Mouse (Mus musculus) embryonic facial prominence, embryonic 12.5 days (tissue): ENCODE measurements around the gene Tox2. TPM values are rescaled to one million over a fixed set of nuclear protein-coding genes. Genes with fewer than 3 reads are reported as not detected.

ENCODE experiments used
- ATAC-seq: fragments of 200-750 bp; cut with Nextera tagmentation; 2 replicates; pipeline ENCODE4 v1.8.0; 2017; ENCODE audit not compliant: insufficient number of reproducible peaks, insufficient read depth, low FRiP score, low TSS enrichment
- H3K27ac ChIP-seq: fragments of 300-500 bp; sonication (generic); 2 replicates; pipeline ENCODE4 v1.5.1; 2016; ENCODE audit warnings: mild to moderate bottlenecking
- H3K27me3 ChIP-seq: fragments of 300-500 bp; sonication (generic); 2 replicates; pipeline ENCODE4 v1.6.1; 2016; ENCODE audit warnings: mild to moderate bottlenecking, moderate library complexity
- H3K36me3 ChIP-seq: fragments of 300-500 bp; sonication (generic); 2 replicates; pipeline ENCODE4 v1.6.1; 2016; ENCODE audit warnings: mild to moderate bottlenecking
- H3K4me1 ChIP-seq: fragments of 300-500 bp; sonication (generic); 2 replicates; pipeline ENCODE4 v1.6.1; 2016
- H3K4me2 ChIP-seq: fragments of 300-500 bp; sonication (generic); replicated peaks from 2 replicates; pipeline ENCODE4 v1.6.1; 2016; ENCODE audit warnings: mild to moderate bottlenecking, moderate library complexity
- H3K4me3 ChIP-seq: fragments of 300-500 bp; sonication (generic); 2 replicates; pipeline ENCODE4 v1.5.1; 2016; ENCODE audit warnings: mild to moderate bottlenecking
- H3K9ac ChIP-seq: fragments of 300-500 bp; sonication (generic); 2 replicates; pipeline ENCODE4 v1.6.1; 2016; ENCODE audit warnings: mild to moderate bottlenecking, moderate library complexity
- H3K9me3 ChIP-seq: fragments of 300-500 bp; sonication (generic); 2 replicates; pipeline ENCODE4 v1.6.1; 2016; ENCODE audit warnings: mild to moderate bottlenecking, moderate library complexity
- WGBS: fragments of 180-500 bp; shearing (Covaris S2); methylation state at CpG from one replicate; pipeline ENCODE4 v1.1.7; 2016; 5-methylcytosine and 5-hydroxymethylcytosine counted together
- polyA plus RNA-seq: library from polyadenylated mRNA; unstranded; fragments of >200 nt; fragmentation: Nextera tagmentation; extraction: Ambion mirVana; gene quantifications from 2 replicates; pipeline ENCODE4 v1.2.1, GENCODE M21; 2016

Tox2 gene
- polyA plus RNA-seq, 1 experiment from 2014 or later, result 6.1 TPM

DNA sequence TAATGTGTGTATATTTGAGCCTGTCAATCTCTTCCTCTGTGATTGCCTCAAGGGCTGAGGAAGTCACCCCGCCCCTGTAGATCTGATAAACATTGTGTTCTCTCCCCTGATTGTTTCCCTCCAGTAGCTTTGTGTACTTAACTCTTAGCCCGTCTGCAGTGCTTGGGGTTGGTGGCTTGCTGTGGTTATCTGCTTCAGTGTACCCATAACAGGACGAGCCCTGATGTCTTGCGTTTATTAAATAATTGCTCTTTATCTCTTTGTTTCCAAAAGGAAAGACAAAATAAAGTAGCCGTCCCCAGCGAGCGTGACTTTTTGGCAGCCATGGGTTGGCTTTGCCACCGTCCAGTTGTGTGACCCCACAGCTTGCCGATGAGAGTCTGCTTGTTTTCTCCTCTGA, 30.7 kb downstream of the Tox2 start:
- no peaks in the 10 kb centered on the region for H3K4me1 ChIP-seq
- H3K9me3 ChIP-seq, result no peaks in the 10 kb centered on the region
- no peaks in the 10 kb centered on the region for H3K36me3 ChIP-seq
- H3K4me2 ChIP-seq, result no peak overlapping the region
- no peak overlapping the region for H3K9ac ChIP-seq
- H3K4me3 ChIP-seq, result no peak overlapping the region
- WGBS, result 74% methylated on average over 9 of the region's 9 CpGs
- H3K27me3 ChIP-seq, result no peaks in the 10 kb centered on the region
- no peak overlapping the region for H3K27ac ChIP-seq
- ATAC-seq, result no peak

DNA sequence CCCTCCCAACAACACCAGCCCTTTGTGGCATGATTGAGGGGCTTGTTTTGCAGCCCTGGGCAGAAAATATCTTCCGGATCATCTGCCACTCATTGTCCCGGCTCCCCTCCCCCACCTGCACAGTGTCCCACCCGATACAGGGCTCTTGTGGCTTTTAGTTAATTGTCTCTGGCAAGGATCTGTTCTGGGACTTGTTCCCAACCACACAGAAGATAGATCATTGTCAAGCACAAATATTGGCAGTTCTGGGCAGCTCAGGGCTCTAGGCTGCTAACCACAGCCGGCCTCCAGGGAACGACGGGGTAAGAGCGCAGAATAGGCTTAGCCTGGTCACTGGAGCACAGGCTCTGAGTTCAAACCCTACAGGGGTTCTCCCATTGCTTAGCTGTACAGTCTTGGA, 33.1 kb downstream of the Tox2 start:
- H3K27ac ChIP-seq, result no peak overlapping the region
- H3K9me3 ChIP-seq, result no peaks in the 10 kb centered on the region
- no peak overlapping the region for H3K4me3 ChIP-seq
- H3K4me1 ChIP-seq, result 0 out of 2 replicates have a peak, but pooled peaks cover 3% of the 10 kb centered on the region
- WGBS, result 49% methylated on average over 7 of the region's 7 CpGs
- no peak overlapping the region for H3K4me2 ChIP-seq
- H3K9ac ChIP-seq, result no peak overlapping the region
- ATAC-seq, result no peak
- no peaks in the 10 kb centered on the region for H3K27me3 ChIP-seq
- H3K36me3 ChIP-seq, result no peaks in the 10 kb centered on the region

DNA sequence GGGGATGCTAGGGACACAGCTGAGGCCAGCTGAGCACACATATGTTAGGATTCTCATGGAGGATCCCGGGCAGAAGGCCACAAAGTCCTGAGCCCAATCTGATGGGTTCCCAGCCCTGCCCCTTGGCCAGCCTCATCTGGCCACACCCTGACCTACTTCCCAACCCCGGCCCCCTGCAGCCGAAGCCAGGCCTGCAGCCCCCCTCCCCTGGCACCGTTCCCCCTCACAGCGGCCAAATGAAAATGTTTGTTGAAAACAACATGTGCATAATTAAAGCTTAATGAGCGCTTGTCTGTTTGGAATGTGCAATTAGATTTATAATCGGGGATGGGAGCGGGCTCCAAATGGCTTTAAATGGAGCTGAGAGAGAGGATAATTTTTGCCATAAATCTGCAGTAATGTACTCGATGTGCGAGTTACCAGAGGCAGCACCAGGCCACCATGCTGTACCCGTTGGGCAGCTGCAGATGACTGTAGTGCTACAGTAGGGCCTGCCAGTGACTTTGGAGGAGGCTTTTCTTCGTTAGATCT, 35.1 kb downstream of the Tox2 start:
- no peaks in the 10 kb centered on the region for H3K9me3 ChIP-seq
- no peak overlapping the region for H3K4me2 ChIP-seq
- no peak overlapping the region for H3K4me3 ChIP-seq
- H3K27ac ChIP-seq, result no peak overlapping the region
- no peak for ATAC-seq
- no peaks in the 10 kb centered on the region for H3K36me3 ChIP-seq
- H3K9ac ChIP-seq, result no peak overlapping the region
- whole genome bisulfite sequencing, result 80% methylated on average over 12 of the region's 12 CpGs
- H3K4me1 ChIP-seq, result 0 out of 2 replicates have a peak, but pooled peaks cover 3% of the 10 kb centered on the region
- H3K27me3 ChIP-seq, result no peaks in the 10 kb centered on the region

DNA sequence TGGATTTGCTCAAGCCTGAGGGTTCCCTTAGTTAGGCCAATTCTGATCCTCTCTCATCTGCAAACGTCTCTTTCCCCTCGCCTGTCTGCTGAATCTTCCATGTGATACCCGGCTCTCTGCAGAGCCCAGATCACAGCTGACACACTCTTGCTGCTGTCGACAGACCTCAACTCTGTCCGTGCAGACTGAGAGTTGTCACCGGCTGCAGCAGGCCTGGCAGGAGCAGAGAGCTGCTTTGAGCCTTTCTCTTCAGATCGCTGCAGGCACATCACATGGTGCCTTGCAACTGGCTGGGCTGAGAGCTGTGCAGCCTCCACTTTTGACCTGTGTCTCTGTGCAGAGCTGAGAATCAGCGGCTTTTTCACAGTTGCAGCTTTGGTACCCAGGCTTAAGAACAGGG, 37.0 kb downstream of the Tox2 start:
- Histone ChIP-seq H3K27me3 (no peaks in the 10 kb centered on the region), H3K4me3 (no peak overlapping the region), H3K36me3 (no peaks in the 10 kb centered on the region), H3K9ac (no peak overlapping the region), H3K4me1 (0 out of 2 replicates have a peak, but pooled peaks cover 3% of the 10 kb centered on the region), H3K4me2 (no peak overlapping the region), H3K27ac (no peak overlapping the region), H3K9me3 (no peaks in the 10 kb centered on the region)
- WGBS, result 43% methylated on average over 8 of the region's 8 CpGs
- ATAC-seq, result no peak

DNA sequence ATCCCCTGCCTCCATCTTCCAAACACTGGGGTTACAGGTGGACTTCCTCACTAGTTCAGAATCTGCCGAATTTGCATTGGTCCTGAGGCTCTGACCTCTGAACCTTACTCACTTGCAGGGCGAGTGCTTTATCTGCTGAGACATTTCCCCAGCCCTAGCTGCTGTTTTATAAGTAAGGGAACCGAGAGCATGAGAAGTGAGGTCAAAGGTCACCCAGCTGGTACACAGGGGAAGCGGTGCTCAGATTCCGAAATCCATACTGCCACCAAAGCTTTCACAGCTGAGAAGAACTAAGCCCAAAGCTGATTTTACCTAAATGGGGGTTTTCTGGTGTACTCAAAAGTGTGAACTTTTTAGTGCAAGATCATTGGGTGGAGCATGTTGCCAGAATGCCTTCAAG, 38.9 kb downstream of the Tox2 start:
- Histone ChIP-seq H3K4me1 (0 out of 2 replicates have a peak, but pooled peaks cover 3% of the 10 kb centered on the region), H3K27ac (no peak overlapping the region), H3K27me3 (no peaks in the 10 kb centered on the region), H3K36me3 (no peaks in the 10 kb centered on the region), H3K4me3 (no peak overlapping the region), H3K9ac (no peak overlapping the region), H3K4me2 (no peak overlapping the region), H3K9me3 (no peaks in the 10 kb centered on the region)
- WGBS, result 9% methylated on average over 5 of the region's 5 CpGs
- ATAC-seq, result no peak

DNA sequence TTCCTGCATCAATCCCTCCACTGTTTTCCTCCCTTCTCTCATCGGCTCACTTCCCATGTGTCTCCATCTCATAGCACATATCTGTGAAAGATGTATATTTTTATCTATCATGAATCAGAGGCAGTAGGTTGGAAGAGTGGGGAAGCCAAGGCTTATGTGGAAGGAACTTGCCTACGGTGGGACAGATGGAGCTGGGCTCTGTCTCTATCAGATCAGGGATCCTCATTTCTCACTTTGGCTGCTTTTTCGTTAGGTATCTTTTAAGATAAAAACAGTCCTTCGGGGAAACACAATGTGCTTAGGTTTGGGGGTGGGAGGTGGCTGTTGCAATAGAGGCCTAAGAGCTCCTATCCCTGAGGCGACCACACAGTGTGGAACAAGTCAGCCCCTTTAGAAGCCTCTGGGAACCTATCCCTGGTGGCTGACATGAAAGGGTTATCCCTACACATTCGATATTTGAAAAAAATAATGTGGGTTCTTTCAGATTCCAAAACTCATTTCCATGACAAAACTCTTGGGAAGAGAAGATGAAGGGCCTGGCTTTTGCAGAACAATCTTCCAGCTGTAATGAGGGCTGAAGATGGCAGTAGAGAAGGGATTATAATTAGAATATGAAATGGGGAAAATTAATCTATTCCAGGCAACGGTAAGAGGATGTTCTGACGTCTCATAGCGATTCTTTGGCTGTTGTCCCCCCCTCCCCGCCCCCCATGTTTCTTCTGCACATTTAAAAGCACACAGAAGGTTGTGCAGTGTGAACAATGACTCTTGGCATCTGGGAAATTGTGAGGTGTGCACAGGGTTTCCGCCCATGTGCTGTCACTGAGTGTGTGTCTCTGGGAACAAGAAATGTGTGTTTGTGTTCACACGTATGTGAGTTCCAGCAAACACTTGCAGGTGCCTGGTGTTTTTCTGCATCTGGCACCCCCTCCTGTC, 41.3 kb downstream of the Tox2 start:
- no peak for ATAC-seq
- Histone ChIP-seq H3K4me1 (0 out of 2 replicates have a peak, but pooled peaks cover 3% of the 10 kb centered on the region), H3K4me2 (no peak overlapping the region), H3K27ac (no peak overlapping the region), H3K27me3 (no peaks in the 10 kb centered on the region), H3K9ac (no peak overlapping the region), H3K9me3 (no peaks in the 10 kb centered on the region), H3K36me3 (no peaks in the 10 kb centered on the region), H3K4me3 (no peak overlapping the region)
- WGBS, result 78% methylated on average over 12 of the region's 12 CpGs

DNA sequence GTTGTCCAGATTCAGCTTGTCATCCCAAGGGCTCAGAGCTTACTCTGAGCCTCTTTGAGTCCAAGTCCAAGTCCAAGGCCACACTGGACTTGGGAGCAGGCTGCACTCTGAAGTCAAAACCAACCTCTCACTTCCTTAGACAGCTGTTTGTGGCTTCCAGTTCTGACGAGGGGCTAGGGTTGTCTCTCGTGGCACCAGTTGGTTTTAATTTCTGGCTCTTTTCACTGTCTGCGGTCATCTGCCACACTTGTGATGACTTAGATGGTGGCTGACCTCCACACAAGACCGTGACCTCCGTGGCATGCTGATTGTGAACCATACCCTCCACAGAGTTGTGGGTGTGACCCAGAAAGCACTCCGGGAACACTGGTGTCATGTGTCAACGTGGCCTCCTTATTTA, 46.0 kb downstream of the Tox2 start:
- Histone ChIP-seq H3K4me3 (no peak overlapping the region), H3K9ac (no peak overlapping the region), H3K36me3 (no peaks in the 10 kb centered on the region), H3K9me3 (no peaks in the 10 kb centered on the region), H3K27ac (no peak overlapping the region), H3K27me3 (no peaks in the 10 kb centered on the region), H3K4me1 (no peaks in the 10 kb centered on the region), H3K4me2 (no peak overlapping the region)
- WGBS, result 56% methylated on average over 7 of the region's 7 CpGs
- no peak for ATAC-seq

DNA sequence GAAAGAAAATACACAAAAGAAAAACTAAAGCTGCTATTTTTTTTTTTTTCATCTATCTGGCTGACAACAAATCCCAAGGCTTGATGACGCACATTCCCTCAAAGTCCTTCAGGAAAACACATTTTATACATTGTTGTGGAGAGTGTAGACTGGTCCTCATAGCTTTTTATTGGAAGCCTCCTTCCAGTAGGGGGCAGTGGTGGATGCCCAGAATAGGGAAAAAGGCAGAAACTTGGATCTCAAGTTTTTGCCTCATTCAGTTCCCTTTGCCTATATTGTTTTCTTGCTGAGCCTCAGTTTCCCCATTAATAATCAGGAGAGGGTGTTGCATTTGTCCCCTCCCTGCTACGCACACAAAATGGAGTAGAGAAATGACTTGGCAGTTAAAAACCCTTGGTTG, 49.7 kb downstream of the Tox2 start:
- H3K9ac ChIP-seq, result no peak overlapping the region
- no peaks in the 10 kb centered on the region for H3K4me1 ChIP-seq
- no peak overlapping the region for H3K4me2 ChIP-seq
- no peak for ATAC-seq
- H3K36me3 ChIP-seq, result no peaks in the 10 kb centered on the region
- H3K27me3 ChIP-seq, result no peaks in the 10 kb centered on the region
- 91% methylated on average over 2 of the region's 2 CpGs for WGBS
- no peaks in the 10 kb centered on the region for H3K9me3 ChIP-seq
- no peak overlapping the region for H3K27ac ChIP-seq
- no peak overlapping the region for H3K4me3 ChIP-seq

DNA sequence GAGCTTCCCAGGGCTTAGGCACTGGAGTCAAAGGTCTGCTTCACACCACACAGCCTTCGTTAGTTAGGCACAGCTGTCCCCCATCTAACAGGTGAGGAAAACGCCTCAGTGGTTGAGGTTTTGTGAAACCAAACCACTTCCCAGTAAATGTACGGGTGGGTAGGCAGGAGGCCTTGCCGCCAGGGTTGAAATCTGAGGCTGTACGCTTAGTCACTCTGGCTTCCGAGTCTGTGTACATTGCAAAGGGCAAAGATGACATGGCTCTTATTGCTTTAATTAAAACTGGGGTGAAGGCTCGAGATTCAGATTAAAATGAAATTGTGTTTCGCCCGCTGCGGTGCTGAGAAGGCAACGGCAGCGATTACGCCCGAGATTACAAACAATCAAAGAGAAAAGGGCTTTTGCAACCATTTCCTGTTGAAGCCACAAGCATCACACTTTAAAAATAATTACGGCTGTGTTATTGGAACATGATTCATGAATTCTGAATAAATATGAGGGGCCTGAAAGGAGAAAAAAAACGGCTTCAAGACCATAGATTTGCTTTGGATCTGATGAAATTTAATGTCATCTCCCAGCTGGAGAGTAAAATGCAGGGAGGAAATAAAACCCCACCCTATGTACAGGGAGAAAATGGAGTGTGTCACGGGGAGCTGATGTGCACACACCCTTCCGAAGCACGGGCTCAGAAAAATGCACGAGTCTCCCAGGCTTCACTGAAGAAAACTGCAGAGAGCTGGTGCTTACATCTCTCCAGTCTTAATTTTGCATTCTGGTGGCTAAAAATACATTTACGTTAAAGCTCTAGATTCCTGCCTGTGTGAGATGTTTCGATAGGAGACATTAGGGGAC, 50.5 kb downstream of the Tox2 start:
- no peak overlapping the region for H3K27ac ChIP-seq
- no peak overlapping the region for H3K4me2 ChIP-seq
- ATAC-seq, result no peak
- H3K4me1 ChIP-seq, result no peaks in the 10 kb centered on the region
- no peaks in the 10 kb centered on the region for H3K27me3 ChIP-seq
- no peaks in the 10 kb centered on the region for H3K9me3 ChIP-seq
- no peak overlapping the region for H3K9ac ChIP-seq
- WGBS, result 69% methylated on average over 22 of the region's 22 CpGs
- no peak overlapping the region for H3K4me3 ChIP-seq
- H3K36me3 ChIP-seq, result no peaks in the 10 kb centered on the region

DNA sequence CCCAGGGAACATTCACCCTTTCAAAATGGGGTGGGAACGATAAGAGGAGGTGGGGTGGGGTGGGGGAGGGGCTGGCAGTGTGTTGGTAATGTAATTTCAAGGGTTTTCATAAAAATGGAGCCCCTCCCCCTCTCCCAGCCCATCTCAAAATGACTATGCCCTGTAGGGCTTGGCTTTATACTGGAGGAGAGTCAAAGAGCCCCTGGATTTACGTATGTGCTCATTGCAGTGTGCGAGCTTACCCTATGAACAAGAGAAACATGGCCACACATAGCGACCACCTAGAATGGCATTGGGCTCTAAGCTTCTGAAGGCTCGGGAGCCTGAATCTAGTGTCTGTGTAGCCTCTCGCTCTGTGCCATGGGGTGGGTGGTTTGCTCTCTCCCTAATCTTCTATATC, 51.3 kb downstream of the Tox2 start:
- 82% methylated on average over 6 of the region's 6 CpGs for WGBS
- no peaks in the 10 kb centered on the region for H3K36me3 ChIP-seq

DNA sequence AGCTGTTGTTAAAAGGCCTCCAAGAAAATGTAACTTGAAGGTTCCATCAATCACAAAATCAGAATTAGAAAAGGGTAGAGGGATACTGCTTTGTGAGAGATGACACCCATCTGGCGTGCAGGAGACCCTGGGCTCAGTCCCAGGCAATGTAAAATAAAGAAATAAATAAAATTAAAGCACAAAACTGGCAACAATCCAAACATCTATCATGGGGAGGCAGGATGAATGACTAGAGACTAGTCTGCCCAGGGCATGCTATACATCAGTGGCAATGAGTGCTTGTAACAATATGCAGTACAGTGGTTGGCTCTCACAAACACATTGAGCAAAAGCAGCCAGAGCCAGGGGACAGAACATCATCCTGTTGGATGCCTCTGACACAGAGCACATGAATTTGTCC, 53.8 kb downstream of the Tox2 start:
- Histone ChIP-seq H3K9me3 (no peaks in the 10 kb centered on the region), H3K27me3 (no peaks in the 10 kb centered on the region), H3K27ac (no peak overlapping the region), H3K4me1 (peaks cover 6% of the 10 kb centered on the region; the same call in 1 of the 2 replicates), H3K4me3 (no peak overlapping the region), H3K36me3 (no peaks in the 10 kb centered on the region), H3K9ac (no peak overlapping the region), H3K4me2 (no peak overlapping the region)
- 64% methylated on average over 1 of the region's 1 CpGs for WGBS
- ATAC-seq, result no peak

More for the DNA sequence above, 51.3 kb downstream of the Tox2 start:
- H3K27ac ChIP-seq, result no peak overlapping the region
- H3K4me2 ChIP-seq, result no peak overlapping the region
- no peaks in the 10 kb centered on the region for H3K9me3 ChIP-seq
- H3K4me3 ChIP-seq, result no peak overlapping the region
- no peaks in the 10 kb centered on the region for H3K4me1 ChIP-seq
- no peaks in the 10 kb centered on the region for H3K27me3 ChIP-seq
- no peak for ATAC-seq
- H3K9ac ChIP-seq, result no peak overlapping the region
